Comparison of ENCODE assay signal across 8 mouse cellular contexts in the genomic region with DNA sequence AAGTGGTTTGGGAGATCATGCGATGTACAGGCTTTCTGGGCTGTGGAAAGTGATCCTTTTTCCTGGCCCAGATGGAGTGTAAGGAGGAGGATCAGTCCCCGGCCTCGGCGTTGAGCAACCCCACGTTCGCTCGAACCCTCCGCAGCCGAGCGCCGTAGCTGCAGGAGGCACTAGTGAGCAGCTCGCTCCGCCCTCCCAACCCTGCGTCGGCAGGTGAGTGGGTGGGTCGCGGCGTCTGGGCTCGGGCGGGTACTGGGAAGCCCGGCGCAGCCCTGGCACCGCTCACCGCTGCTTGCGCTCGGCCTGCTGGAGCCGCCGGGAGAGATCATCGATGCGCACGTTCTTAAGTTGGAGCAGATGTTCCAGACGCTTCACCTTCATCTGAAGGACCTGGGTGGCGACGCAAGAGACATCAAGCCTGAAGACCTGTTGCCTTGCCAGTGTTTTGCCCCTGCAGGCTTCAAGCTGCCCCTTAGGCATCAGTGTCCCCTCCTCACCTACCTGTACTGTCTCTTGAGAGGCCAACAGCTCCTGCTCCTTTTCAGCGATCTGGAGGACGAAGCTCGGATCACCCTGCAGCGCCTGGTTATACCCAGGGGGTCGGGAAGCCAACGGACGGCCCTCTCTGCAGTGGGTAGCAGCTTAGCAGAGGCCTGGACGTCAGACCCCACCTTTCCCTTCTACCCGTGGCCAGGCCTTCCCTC. TPM values are rescaled to one million over a fixed set of nuclear protein-coding genes. Genes with fewer than 3 reads are reported as not detected.
DNase-seq lines count a peak whose midpoint lies in the region; ATAC-seq and TF ChIP-seq lines count a peak whose summit lies in the region.

No protein-coding gene starts in this region.

- peak overlapping the region; percentile 58 for H3K4me2 ChIP-seq in intestine, postnatal 0 days (replicated peaks; ENCODE audit: low read depth)
- peak overlapping the region; percentile 18 for H3K4me2 ChIP-seq in midbrain, embryonic 13.5 days (replicated peaks)

- no peak for TF ChIP-seq CTCF in E14TG2a.4 (conservative IDR thresholded peaks at IDR 0.05; ENCODE audit: low read length)
- TF ChIP-seq CTCF in intestine, postnatal 0 days (IDR thresholded peaks at IDR 0.05; ENCODE audit: low read depth), result peak; percentile 34; the same call in 1 of the 2 replicates

- H3K36me3 ChIP-seq in E14TG2a.4 (ENCODE audit: insufficient read depth, low read length), result peaks cover 8% of the 10 kb centered on the region
- H3K36me3 ChIP-seq in intestine, postnatal 0 days (ENCODE audit: control insufficient read depth, insufficient read depth), result no peaks in the 10 kb centered on the region; the same call in 1 of the 2 replicates
- peaks cover 10% of the 10 kb centered on the region for H3K36me3 ChIP-seq in midbrain, embryonic 13.5 days
- H3K36me3 ChIP-seq in splenic B cell, adult 2 months (ENCODE audit: control insufficient read depth, insufficient read depth, low read length, poor library complexity, severe bottlenecking), result no peaks in the 10 kb centered on the region

- no peak overlapping the region for H3K9ac ChIP-seq in intestine, postnatal 0 days (ENCODE audit: low read depth, low read length)
- H3K9ac ChIP-seq in midbrain, embryonic 13.5 days (replicated peaks), result peak overlapping the region; percentile 25; the same call in 1 of the 2 replicates

- H3K4me3 ChIP-seq in E14TG2a.4 (replicated peaks; ENCODE audit: low read length), result peak overlapping the region; percentile 68
- peak overlapping the region; percentile 7; the same call in 1 of the 2 replicates for H3K4me3 ChIP-seq in intestine, postnatal 0 days (ENCODE audit: low read depth, low read length)
- no peak overlapping the region for H3K4me3 ChIP-seq in midbrain, embryonic 13.5 days (replicated peaks)

- H3K9me3 ChIP-seq in E14TG2a.4 (ENCODE audit: low read length), result peaks cover 7% of the 10 kb centered on the region; the same call in 1 of the 2 replicates
- H3K9me3 ChIP-seq in intestine, postnatal 0 days (ENCODE audit: control insufficient read depth), result no peaks in the 10 kb centered on the region
- no peaks in the 10 kb centered on the region for H3K9me3 ChIP-seq in midbrain, embryonic 13.5 days

- DNase-seq in adrenal gland, postnatal 36 days, result peak; percentile 85 to 87
- peak; percentile 56 to 59 for DNase-seq in gastrocnemius, postnatal 36 days
- DNase-seq in left cerebral cortex, postnatal 4 days, result peak; percentile 60
- DNase-seq in splenic B cell, adult 2 months (ENCODE audit: low read depth, low spot score), result peak; percentile 30

- H3K4me1 ChIP-seq in E14TG2a.4 (replicated peaks; ENCODE audit: low read depth, low read length), result peaks cover 79% of the 10 kb centered on the region
- peaks cover 16% of the 10 kb centered on the region; the same call in 1 of the 2 replicates for H3K4me1 ChIP-seq in intestine, postnatal 0 days (replicated peaks; ENCODE audit: control insufficient read depth, insufficient read depth, low read length)
- H3K4me1 ChIP-seq in midbrain, embryonic 13.5 days (replicated peaks), result peaks cover 49% of the 10 kb centered on the region

- intact Hi-C loops in gastrocnemius, postnatal 36 days (cut with DNase I), result no loop called here
- intact Hi-C loops in left cerebral cortex, postnatal 4 days (cut with DNase I), result no loop called here

- H3K27me3 ChIP-seq in E14TG2a.4 (ENCODE audit: insufficient read depth, low read length), result peaks cover 38% of the 10 kb centered on the region
- H3K27me3 ChIP-seq in intestine, postnatal 0 days (replicated peaks; ENCODE audit: control insufficient read depth, insufficient read depth, low read length), result no peaks in the 10 kb centered on the region
- H3K27me3 ChIP-seq in midbrain, embryonic 13.5 days, result peaks cover 36% of the 10 kb centered on the region
- H3K27me3 ChIP-seq in splenic B cell, adult 2 months (ENCODE audit: control insufficient read depth, insufficient read depth, low read length, poor library complexity, severe bottlenecking), result no peaks in the 10 kb centered on the region

- no peak for ATAC-seq in intestine, postnatal 0 days
- no peak for ATAC-seq in midbrain, embryonic 13.5 days
- no peak for ATAC-seq in megakaryocyte-erythroid progenitor cell, adult 5-6 weeks (replicated peaks; ENCODE audit: low FRiP score, low TSS enrichment, poor library complexity, severe bottlenecking)

- no peak overlapping the region for H3K27ac ChIP-seq in intestine, postnatal 0 days (ENCODE audit: low read depth, low read length)
- no peak overlapping the region for H3K27ac ChIP-seq in midbrain, embryonic 13.5 days

- WGBS in intestine, postnatal 0 days, result 28% methylated on average over 43 of the region's 43 CpGs
- 7% methylated on average over 43 of the region's 43 CpGs for WGBS in midbrain, embryonic 13.5 days

RNA-seq across cellular contexts. Expression of gene Cenpb, which starts 8.3 kb away (rescaled TPM):
- total RNA-seq in adrenal gland, postnatal 36 days (2021), result 10 to 100 TPM; 60.0 to 68.2 TPM
- total RNA-seq in gastrocnemius, postnatal 36 days (2021), result 10 to 100 TPM; 63.9 to 64.3 TPM
- polyA plus RNA-seq in intestine, postnatal 0 days (2015; fragmentation: Nextera tagmentation; extraction: Ambion mirVana), result 15.9 and 17.4 TPM in 2 replicates
- total RNA-seq in left cerebral cortex, postnatal 4 days (2021), result 100 to 1,000 TPM; 103 to 108 TPM
- 13.3 and 15.0 TPM in 2 replicates for polyA plus RNA-seq in midbrain, embryonic 13.5 days (2015; fragmentation: Nextera tagmentation; extraction: Ambion mirVana)
- 8.0 and 8.8 TPM in 2 replicates for total RNA-seq in megakaryocyte-erythroid progenitor cell, adult 5-6 weeks (2014; fragmentation: Nextera tagmentation)
- total RNA-seq in megakaryocyte-erythroid progenitor cell, adult 5-6 weeks (2017), result 6.8 and 10.8 TPM in 2 replicates

RNA-seq across cellular contexts. Expression of gene 1700037H04Rik, which starts 11.7 kb away (rescaled TPM):
- total RNA-seq in adrenal gland, postnatal 36 days (2021), result 100 to 1,000 TPM in 1 of 2 experiments, 10 to 100 TPM in 1; 83.7 to 125 TPM
- 1 to 10 TPM; 4.3 to 4.4 TPM for total RNA-seq in gastrocnemius, postnatal 36 days (2021)
- polyA plus RNA-seq in intestine, postnatal 0 days (2015; fragmentation: Nextera tagmentation; extraction: Ambion mirVana), result 145 and 164 TPM in 2 replicates
- 10 to 100 TPM; 57.3 to 59.2 TPM for total RNA-seq in left cerebral cortex, postnatal 4 days (2021)
- polyA plus RNA-seq in midbrain, embryonic 13.5 days (2015; fragmentation: Nextera tagmentation; extraction: Ambion mirVana), result 89.6 and 92.2 TPM in 2 replicates
- 92.8 and 94.2 TPM in 2 replicates for total RNA-seq in megakaryocyte-erythroid progenitor cell, adult 5-6 weeks (2014; fragmentation: Nextera tagmentation)
- 29.0 and 55.6 TPM in 2 replicates for total RNA-seq in megakaryocyte-erythroid progenitor cell, adult 5-6 weeks (2017)

RNA-seq across cellular contexts. Expression of gene Cdc25b, which starts 15.2 kb away (rescaled TPM):
- total RNA-seq in adrenal gland, postnatal 36 days (2021), result 1 to 10 TPM; 5.5 to 5.7 TPM
- total RNA-seq in gastrocnemius, postnatal 36 days (2021), result 1 to 10 TPM; 1.8 to 2.2 TPM
- 10.9 and 12.4 TPM in 2 replicates for polyA plus RNA-seq in intestine, postnatal 0 days (2015; fragmentation: Nextera tagmentation; extraction: Ambion mirVana)
- 10 to 100 TPM; 25.1 to 30.1 TPM for total RNA-seq in left cerebral cortex, postnatal 4 days (2021)
- 50.6 and 59.3 TPM in 2 replicates for polyA plus RNA-seq in midbrain, embryonic 13.5 days (2015; fragmentation: Nextera tagmentation; extraction: Ambion mirVana)
- total RNA-seq in megakaryocyte-erythroid progenitor cell, adult 5-6 weeks (2014; fragmentation: Nextera tagmentation), result 8.7 and 21.6 TPM in 2 replicates
- 5.4 and 19.0 TPM in 2 replicates for total RNA-seq in megakaryocyte-erythroid progenitor cell, adult 5-6 weeks (2017)

RNA-seq across cellular contexts. Expression of gene Spef1, which starts 15.5 kb away (rescaled TPM):
- 1 to 10 TPM; 4.9 to 6.1 TPM for total RNA-seq in adrenal gland, postnatal 36 days (2021)
- total RNA-seq in gastrocnemius, postnatal 36 days (2021), result 1 to 10 TPM; 1.2 to 2.0 TPM
- 2.0 and 2.1 TPM in 2 replicates for polyA plus RNA-seq in intestine, postnatal 0 days (2015; fragmentation: Nextera tagmentation; extraction: Ambion mirVana)
- total RNA-seq in left cerebral cortex, postnatal 4 days (2021), result 10 to 100 TPM; 25.2 to 31.6 TPM
- polyA plus RNA-seq in midbrain, embryonic 13.5 days (2015; fragmentation: Nextera tagmentation; extraction: Ambion mirVana), result 10.8 and 11.5 TPM in 2 replicates
- 3.7 and 4.1 TPM in 2 replicates for total RNA-seq in megakaryocyte-erythroid progenitor cell, adult 5-6 weeks (2014; fragmentation: Nextera tagmentation)
- 1.3 and 2.5 TPM in 2 replicates for total RNA-seq in megakaryocyte-erythroid progenitor cell, adult 5-6 weeks (2017)

RNA-seq across cellular contexts. Expression of gene Ap5s1, which starts 35.3 kb away (rescaled TPM):
- total RNA-seq in adrenal gland, postnatal 36 days (2021), result 10 to 100 TPM; 14.0 to 21.1 TPM
- 10 to 100 TPM; 13.9 to 15.0 TPM for total RNA-seq in gastrocnemius, postnatal 36 days (2021)
- polyA plus RNA-seq in intestine, postnatal 0 days (2015; fragmentation: Nextera tagmentation; extraction: Ambion mirVana), result 37.3 and 37.5 TPM in 2 replicates
- total RNA-seq in left cerebral cortex, postnatal 4 days (2021), result 10 to 100 TPM; 17.9 to 18.5 TPM
- polyA plus RNA-seq in midbrain, embryonic 13.5 days (2015; fragmentation: Nextera tagmentation; extraction: Ambion mirVana), result 32.7 and 33.4 TPM in 2 replicates
- 5.9 and 14.7 TPM in 2 replicates for total RNA-seq in megakaryocyte-erythroid progenitor cell, adult 5-6 weeks (2014; fragmentation: Nextera tagmentation)
- total RNA-seq in megakaryocyte-erythroid progenitor cell, adult 5-6 weeks (2017), result 1.9 and 3.3 TPM in 2 replicates

Comparison
In these comparisons a context has a peak if more than half of its experiments do, and no peak if none do; other contexts are left out.
1. DNase-seq: peak in every context shown above with its lines; median percentile 86 in adrenal gland, postnatal 36 days; 60 in left cerebral cortex, postnatal 4 days; 58 in gastrocnemius, postnatal 36 days; 30 in splenic B cell, adult 2 months.
2. RNA of gene Cenpb, which starts 8.3 kb away (total RNA-seq): 103 to 108 TPM in left cerebral cortex, postnatal 4 days, 60.0 to 68.2 TPM in adrenal gland, postnatal 36 days and 63.9 to 64.3 TPM in gastrocnemius, postnatal 36 days; 6.8 to 10.8 TPM in megakaryocyte-erythroid progenitor cell, adult 5-6 weeks; every median in the first group is over 4 times any median in the second.
3. RNA of gene 1700037H04Rik, which starts 11.7 kb away (total RNA-seq): 83.7 to 125 TPM in adrenal gland, postnatal 36 days, 29.0 to 94.2 TPM in megakaryocyte-erythroid progenitor cell, adult 5-6 weeks and 57.3 to 59.2 TPM in left cerebral cortex, postnatal 4 days; 4.3 to 4.4 TPM in gastrocnemius, postnatal 36 days; every median in the first group is over 4 times any median in the second.